Mouse (Mus musculus) megakaryocyte-erythroid progenitor cell, adult 5-6 weeks (primary cell): ENCODE measurements around the gene Prkca. TPM values are rescaled to one million over a fixed set of nuclear protein-coding genes. Genes with fewer than 3 reads are reported as not detected.

Source experiments
- ATAC-seq: replicated peaks from 2 replicates; pipeline ENCODE4 v1.8.0; 2016; ENCODE audit warnings: mild to moderate bottlenecking, inconsistent platforms; ENCODE audit not compliant: severe bottlenecking, poor library complexity, low FRiP score, low TSS enrichment
- total RNA-seq, 2 experiments: library from RNA; stranded (forward) in 1 of 2; stranded (reverse) in 1 of 2; fragments of 200-1000, 215-1000 nt in 1 of 2; fragments of >200 nt in 1 of 2; fragmentation: Nextera tagmentation in 1 of 2; gene quantifications; 2 replicates each; pipeline ENCODE4 v1.2.3; 2014 to 2017

The Prkca gene
- total RNA-seq, 2 experiments from 2014 or later, result 8.2 to 11.4 TPM

GRCm38 (mm10) chr11:108248218-108249046 is 95.3 kb downstream of the Prkca start:
- ATAC-seq, result peak; percentile 43

GRCm38 (mm10) chr11:108247121-108247863 is 96.4 kb downstream of the Prkca start:
- ATAC-seq, result no peak

GRCm38 (mm10) chr11:108246267-108246702 is 97.4 kb downstream of the Prkca start:
- peak; percentile 90 for ATAC-seq

GRCm38 (mm10) chr11:108244241-108244640 is 99.5 kb downstream of the Prkca start:
- ATAC-seq, result no peak

- no peak for ATAC-seq
Observed at GRCm38 (mm10) chr11:108243633-108244032, 100.1 kb downstream of the Prkca start.

DNA sequence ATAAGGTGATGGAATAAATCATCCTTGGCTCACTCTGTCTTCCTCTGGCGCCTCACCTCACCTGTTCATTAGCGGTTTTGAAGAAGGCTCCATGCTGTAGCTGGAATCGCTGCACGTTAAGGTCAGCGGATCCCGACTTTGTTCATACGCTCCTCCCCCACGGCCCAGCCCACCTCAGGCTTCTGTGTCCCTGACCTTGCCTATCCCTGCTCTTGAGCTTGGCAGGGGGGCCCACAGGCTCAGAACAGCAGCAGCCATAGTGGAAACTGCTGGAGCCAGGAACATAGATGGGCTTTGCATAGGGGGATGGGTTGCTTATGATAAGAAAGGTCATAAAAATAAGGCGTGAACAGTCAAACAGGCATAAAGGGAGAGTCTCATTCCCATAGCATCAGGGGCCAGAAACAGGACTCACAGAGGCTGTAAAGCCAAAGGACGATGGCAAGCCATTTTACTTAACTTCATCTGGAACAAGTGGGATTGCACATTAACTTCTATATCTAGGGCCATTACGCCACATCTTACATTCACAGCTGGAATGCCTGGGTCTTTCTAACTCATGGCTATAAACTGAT is 102.7 kb downstream of the Prkca start:
- ATAC-seq, result no peak

- no peak for ATAC-seq
Observed at GRCm38 (mm10) chr11:108239173-108239572, 104.6 kb downstream of the Prkca start.

DNA sequence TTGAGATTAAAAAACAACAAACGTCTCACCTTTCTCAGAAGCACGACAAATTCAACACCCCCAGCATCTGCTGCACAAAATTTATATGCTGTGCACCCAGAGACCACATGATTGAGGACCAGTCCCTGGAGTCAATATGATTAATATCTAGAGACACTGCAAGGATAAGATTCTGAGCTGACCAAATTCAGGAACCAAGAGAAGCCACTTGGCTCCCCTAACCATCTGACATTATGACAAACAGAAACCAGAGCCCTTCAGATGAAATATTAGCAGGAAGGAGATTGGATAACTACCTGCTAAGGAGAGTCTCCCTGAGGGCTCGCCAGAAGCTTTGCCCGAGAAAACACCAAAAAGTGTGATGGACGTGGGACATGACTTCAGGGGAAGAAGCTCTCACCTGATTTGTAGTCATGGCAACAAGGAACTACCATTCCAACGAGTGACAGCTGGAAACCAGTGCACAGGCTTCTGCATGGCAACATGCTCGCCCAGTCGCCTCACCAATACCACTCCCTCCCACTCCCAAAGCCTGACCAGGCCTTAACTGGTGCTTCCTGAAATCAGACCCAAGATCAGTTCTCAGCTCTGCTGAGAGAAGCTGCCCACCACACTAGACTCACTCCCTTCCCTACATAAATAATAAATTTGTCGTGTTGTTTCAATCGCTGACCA is 106.8 kb downstream of the Prkca start:
- ATAC-seq, result no peak

GRCm38 (mm10) chr11:108236195-108236594 is 107.5 kb downstream of the Prkca start:
- ATAC-seq, result no peak

DNA sequence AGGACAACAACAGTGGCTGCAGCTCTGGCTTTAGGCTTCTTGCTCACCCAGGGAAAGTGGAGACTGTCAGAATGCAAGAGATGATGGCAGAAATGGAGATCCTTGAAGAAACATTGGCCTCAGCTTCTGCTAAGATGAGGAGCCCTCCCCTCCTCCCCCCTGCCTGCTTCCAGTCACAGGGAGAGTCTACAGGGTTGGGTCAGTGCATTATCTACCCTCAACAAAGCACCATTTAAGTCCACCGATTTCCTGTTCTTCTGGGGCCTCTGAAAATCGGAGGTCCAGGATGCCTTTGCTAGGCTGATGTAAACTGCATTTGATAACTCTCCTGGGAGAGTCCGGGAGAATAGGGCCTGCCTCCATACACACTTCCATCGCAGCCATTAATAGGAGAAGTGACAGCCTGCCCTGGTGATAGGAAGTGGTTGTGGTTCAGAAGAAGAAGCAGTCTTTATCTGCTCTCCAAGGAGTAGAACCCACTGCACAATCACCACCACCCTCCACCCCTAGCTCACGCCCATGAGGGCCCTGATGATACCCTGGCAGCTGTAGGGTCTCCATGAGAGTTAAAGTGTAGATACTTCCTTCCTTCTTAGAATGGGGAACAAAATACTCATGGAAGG is 108.5 kb downstream of the Prkca start:
- peak; percentile 84 for ATAC-seq

GRCm38 (mm10) chr11:108233015-108233414 is 110.7 kb downstream of the Prkca start:
- no peak for ATAC-seq

GRCm38 (mm10) chr11:108230101-108230500 is 113.6 kb downstream of the Prkca start:
- no peak for ATAC-seq

DNA sequence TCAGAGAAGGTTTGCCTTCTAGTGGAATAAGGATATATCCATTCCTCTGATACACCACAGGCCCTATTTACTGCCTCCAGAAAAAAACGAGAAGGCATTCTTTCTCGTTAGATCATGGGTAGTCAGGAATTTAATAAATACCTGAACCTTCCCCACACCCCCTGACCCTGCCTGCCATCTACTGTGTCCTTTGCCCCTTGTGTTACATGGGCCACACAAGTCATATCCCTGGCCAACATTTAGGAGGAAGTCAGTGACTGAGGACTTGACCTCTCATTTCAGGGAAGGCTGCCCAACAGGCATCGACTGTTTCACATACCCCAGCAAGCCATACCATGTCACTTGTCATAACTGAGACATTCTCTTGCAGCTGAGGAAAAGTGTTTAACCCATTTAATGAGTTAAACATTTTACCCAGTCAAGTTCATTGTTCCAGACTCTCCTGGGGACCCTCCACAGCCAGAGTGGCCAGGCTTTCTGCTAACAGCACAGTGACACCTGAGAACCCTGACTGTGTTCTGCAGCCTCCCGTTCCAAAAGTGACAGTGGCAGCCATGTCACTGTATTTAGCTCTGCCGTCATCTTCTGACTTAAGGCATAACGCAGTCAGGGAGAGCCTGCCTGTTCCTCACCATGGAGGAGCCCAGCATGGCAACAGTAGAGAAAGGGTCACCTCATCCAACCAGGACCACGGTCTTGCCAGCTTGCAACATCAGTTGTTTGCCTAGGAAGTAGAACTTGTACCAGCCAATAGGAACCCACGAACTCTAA is 114.4 kb downstream of the Prkca start:
- ATAC-seq, result no peak

- ATAC-seq, result no peak
Observed at GRCm38 (mm10) chr11:108228497-108228896, 115.2 kb downstream of the Prkca start.

DNA sequence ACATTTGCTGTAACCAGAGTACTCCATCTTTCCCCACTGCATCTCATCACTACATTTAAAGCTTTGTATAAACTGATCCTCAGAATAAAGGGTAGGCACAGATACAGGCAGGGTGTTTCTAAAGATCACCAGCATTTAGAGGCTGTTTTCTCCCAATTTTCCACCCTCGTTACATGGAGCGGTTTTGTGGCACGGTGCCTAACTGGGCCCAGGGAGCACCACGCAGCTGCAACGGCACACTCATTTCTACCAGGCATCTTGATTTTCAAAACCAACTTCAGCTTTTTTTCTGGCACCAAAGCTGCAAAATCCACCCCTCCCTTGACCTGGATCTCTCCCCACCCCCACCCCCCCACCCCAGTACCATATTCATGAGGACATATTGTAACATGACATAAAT is 117.5 kb downstream of the Prkca start:
- no peak for ATAC-seq

GRCm38 (mm10) chr11:108224233-108224973 is 119.3 kb downstream of the Prkca start:
- ATAC-seq, result no peak

- no peak for ATAC-seq
Observed at GRCm38 (mm10) chr11:108223613-108224232, 120.0 kb downstream of the Prkca start.

DNA sequence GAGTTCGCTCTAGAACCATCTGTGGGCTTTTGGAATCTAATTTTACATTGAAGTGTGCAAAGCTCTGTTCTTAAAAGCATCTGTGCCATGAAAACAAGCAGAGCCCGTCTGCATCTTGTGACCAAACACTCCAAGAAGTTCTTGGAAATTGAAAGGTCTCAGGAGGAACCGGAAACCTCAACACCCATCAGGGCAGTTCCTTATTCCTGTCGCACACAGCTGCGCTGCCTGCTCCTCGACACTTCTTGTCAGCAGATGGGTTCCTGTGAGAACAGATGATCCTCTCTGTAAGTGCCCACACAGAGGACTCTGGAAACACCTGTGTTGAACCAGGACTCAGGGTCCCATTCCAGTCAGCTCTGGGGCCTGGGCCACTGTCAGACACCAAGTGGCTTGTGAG is 120.6 kb downstream of the Prkca start:
- no peak for ATAC-seq
